Mouse (Mus musculus): ENCODE measurements around the gene Afmid. TPM values are rescaled to one million over a fixed set of nuclear protein-coding genes. Genes with fewer than 3 reads are reported as not detected.
"Not testable (repeated sequence)": the region's sequence is repeated elsewhere in the genome, so short reads cannot be mapped to it uniquely, and the experiment has no call there.

Afmid gene
- polyA plus RNA-seq, 1 experiment, result 4.4 TPM

DNA sequence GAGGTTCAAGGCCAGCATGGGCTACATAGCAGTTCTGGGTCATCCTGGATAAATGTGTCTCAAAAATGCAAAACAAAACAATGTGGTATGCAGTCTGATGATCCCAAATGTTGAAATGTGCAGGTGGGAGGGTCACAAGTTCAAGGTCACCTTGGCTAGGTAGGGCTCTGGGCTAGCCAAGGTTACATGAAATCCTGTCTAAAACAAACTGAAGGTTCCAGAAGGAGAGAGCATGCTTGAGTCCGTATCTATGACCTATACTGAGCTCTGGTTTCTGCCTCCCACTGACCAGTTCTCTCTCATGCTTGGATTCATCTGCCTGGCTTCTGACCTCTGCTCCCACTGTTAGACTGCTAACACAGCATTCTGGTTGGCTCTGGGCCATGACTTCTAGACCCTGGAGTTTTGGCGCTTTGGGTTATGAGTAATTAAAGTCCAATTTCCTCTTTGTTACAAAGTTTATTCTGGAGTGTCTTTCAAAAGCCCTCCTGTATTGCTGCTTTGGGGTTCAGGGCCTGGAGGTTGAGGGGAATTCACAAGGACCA, 4.0 kb downstream of the Afmid start:
- no peak overlapping the region for H3K27ac ChIP-seq (ENCODE audit: insufficient read depth, low read length)
- no peak overlapping the region for H3K4me3 ChIP-seq (ENCODE audit: insufficient read depth, low read length)
- H3K4me1 ChIP-seq (ENCODE audit: control insufficient read depth, insufficient read depth, low read length), result no peaks in the 10 kb centered on the region
- no peak for TF ChIP-seq POLR2A (IDR thresholded peaks at IDR 0.05; ENCODE audit: extremely low read depth, insufficient read depth, low read length)
- TF ChIP-seq CTCF (IDR thresholded peaks at IDR 0.05; ENCODE audit: extremely low read depth, insufficient read depth, low read length), result no peak

DNA sequence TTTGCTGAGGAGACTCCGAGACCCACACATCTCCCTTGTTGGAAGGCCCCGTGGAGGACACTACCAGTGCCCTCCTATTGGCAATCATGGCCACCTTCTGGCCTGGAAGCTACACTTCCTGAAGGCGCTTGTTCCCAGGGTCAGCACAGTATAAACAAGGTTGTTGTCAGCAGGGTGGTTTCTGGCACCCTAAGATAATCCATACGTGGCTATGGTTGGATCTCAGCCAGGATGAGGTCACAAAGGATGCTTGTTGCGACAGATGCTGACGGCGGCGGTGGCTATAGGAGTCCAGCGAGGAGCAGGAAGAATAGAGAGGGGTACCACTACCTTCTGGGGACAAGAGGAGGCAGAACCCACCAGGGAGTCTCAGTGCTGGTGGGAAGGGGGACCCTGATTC, 4.7 kb downstream of the Afmid start:
- Histone ChIP-seq H3K4me1 (ENCODE audit: control insufficient read depth, insufficient read depth, low read length) (no peaks in the 10 kb centered on the region), H3K4me3 (ENCODE audit: insufficient read depth, low read length) (no peak overlapping the region), H3K27ac (ENCODE audit: insufficient read depth, low read length) (no peak overlapping the region)
- TF ChIP-seq CTCF (IDR thresholded peaks at IDR 0.05; ENCODE audit: extremely low read depth, insufficient read depth, low read length) (no peak), POLR2A (IDR thresholded peaks at IDR 0.05; ENCODE audit: extremely low read depth, insufficient read depth, low read length) (no peak)

DNA sequence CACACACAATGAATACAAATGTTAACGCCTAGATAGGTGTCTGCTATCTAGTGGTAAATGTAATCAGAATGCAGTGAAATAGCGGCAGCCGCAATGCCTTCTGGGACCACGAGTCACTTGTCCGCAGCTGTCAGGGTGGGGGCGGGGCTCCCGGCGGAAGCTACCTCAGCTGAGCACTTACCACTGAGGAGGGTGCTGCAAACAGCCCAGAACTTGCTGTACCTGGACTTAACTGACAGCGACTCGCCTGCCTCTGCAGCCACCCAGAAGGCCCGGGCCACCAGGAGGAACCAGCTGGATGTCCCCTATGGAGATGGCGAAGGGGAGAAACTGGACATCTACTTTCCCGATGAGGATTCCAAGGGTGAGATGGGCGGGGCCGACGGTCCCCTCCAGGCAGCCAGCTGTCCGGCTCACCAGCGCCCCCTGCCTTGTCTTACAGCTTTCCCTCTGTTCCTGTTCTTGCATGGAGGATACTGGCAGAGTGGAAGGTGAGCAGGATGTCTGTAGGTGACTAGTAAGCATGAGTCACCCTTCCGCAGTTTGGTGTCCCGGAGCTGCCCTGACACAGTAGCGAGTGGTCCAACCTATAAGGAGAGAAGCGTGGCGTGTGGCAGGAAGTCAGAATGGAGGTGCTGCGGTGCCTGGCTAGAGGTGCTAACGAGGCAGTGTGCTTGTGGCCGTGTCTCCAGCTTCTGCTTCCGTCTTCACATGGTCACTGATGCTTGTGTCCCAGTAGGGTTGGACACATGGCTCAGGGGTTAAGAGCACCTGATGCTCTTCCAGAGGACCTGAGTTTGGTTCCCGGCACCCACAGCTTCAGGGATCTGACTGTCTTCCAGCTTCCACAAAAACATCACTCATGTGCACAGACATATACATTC, 6.6 kb downstream of the Afmid start:
- TF ChIP-seq POLR2A (IDR thresholded peaks at IDR 0.05; ENCODE audit: extremely low read depth, insufficient read depth, low read length), result no peak
- TF ChIP-seq CTCF (IDR thresholded peaks at IDR 0.05; ENCODE audit: extremely low read depth, insufficient read depth, low read length), result peak; percentile 53
- no peaks in the 10 kb centered on the region for H3K4me1 ChIP-seq (ENCODE audit: control insufficient read depth, insufficient read depth, low read length)
- peak overlapping the region; percentile 30 for H3K4me3 ChIP-seq (ENCODE audit: insufficient read depth, low read length)
- H3K27ac ChIP-seq (ENCODE audit: insufficient read depth, low read length), result no peak overlapping the region

DNA sequence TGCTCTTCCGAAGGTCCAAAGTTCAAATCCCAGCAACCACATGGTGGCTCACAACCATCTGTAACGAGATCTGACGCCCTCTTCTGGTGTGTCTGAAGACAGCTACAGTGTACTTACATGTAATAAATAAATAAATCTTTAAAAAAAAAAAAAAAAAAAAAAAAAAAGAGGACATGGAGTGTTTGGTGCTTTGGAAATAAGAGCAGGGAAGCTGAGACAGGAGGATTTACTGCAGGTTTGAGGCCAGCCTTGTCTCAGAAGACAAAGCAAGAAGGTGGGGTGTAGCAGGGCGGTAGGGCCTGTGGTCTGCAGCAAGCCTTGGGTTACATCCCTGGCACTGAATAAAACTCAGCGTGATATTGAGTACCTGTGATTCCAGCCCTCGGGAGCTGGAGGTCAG, 7.8 kb downstream of the Afmid start:
- H3K4me1 ChIP-seq (ENCODE audit: control insufficient read depth, insufficient read depth, low read length); H3K27ac ChIP-seq (ENCODE audit: insufficient read depth, low read length); H3K4me3 ChIP-seq (ENCODE audit: insufficient read depth, low read length): not testable (repeated sequence)

DNA sequence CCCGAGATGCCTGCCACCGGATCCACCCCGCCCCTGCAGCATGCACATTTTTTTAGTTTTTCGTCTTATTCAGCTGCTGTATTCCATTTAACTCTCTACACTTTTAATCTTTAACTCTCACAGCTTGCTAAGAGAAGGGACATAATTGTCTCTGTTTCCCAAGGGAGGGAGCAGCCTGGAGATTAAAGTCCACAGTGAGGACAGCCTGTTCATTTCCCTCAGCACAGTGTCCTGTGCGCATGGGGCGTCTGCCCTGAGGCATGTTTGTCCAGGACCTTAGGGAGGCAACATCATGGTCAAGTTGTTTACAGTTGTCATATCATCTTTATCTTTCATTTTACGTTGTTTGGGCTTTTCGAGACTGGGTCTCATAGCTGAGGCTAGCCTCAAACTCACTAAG, 8.4 kb downstream of the Afmid start:
- Histone ChIP-seq H3K4me1 (ENCODE audit: control insufficient read depth, insufficient read depth, low read length) (no peaks in the 10 kb centered on the region), H3K4me3 (ENCODE audit: insufficient read depth, low read length) (no peak overlapping the region), H3K27ac (ENCODE audit: insufficient read depth, low read length) (no peak overlapping the region)
- TF ChIP-seq POLR2A (IDR thresholded peaks at IDR 0.05; ENCODE audit: extremely low read depth, insufficient read depth, low read length) (no peak), CTCF (IDR thresholded peaks at IDR 0.05; ENCODE audit: extremely low read depth, insufficient read depth, low read length) (no peak)

DNA sequence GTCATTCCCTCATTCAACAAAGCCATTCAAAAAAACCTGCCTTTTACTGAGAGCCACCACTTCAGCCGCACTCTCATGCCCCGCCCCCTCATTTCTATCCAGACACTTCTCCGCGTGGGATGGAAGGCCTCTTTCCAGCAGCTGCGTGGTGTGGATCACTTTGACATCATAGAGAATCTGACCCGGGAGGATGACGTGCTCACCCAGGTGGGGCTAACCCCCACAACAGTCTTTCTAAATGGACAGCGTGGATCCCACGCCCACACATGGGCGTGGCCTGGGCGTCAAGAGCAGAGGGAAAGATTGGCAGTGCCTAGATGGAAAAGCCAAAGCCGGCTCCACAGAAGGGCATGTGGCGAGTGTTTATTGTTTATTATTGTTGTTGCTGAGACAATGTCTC, 10.6 kb downstream of the Afmid start:
- Histone ChIP-seq H3K27ac (ENCODE audit: insufficient read depth, low read length) (no peak overlapping the region), H3K4me1 (ENCODE audit: control insufficient read depth, insufficient read depth, low read length) (no peaks in the 10 kb centered on the region), H3K4me3 (ENCODE audit: insufficient read depth, low read length) (no peak overlapping the region)
- TF ChIP-seq CTCF (IDR thresholded peaks at IDR 0.05; ENCODE audit: extremely low read depth, insufficient read depth, low read length) (no peak), POLR2A (IDR thresholded peaks at IDR 0.05; ENCODE audit: extremely low read depth, insufficient read depth, low read length) (no peak)

DNA sequence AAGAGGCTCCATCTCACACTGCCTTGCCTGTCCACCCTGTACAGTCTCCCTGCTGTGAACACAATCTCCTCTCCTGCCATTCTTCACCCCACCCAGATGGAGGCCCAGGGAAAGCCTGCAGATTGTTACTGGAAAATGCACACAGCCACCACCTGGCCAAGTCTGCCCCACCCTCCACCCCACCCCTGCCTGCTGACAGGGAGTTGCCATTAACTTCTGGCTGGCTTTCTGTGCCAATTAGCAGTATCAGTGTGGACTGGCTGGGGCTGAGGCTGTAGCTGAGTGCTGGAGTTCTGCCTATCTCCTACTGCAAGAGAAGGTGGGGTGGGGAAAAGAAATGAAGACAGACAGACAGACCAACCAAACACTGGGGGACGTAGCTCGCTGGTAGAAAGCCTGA, 12.8 kb downstream of the Afmid start:
- Histone ChIP-seq H3K27ac (ENCODE audit: insufficient read depth, low read length) (no peak overlapping the region), H3K4me1 (ENCODE audit: control insufficient read depth, insufficient read depth, low read length) (no peaks in the 10 kb centered on the region), H3K4me3 (ENCODE audit: insufficient read depth, low read length) (no peak overlapping the region)
- no peak for TF ChIP-seq CTCF (IDR thresholded peaks at IDR 0.05; ENCODE audit: extremely low read depth, insufficient read depth, low read length)
- no peak for TF ChIP-seq POLR2A (IDR thresholded peaks at IDR 0.05; ENCODE audit: extremely low read depth, insufficient read depth, low read length)

DNA sequence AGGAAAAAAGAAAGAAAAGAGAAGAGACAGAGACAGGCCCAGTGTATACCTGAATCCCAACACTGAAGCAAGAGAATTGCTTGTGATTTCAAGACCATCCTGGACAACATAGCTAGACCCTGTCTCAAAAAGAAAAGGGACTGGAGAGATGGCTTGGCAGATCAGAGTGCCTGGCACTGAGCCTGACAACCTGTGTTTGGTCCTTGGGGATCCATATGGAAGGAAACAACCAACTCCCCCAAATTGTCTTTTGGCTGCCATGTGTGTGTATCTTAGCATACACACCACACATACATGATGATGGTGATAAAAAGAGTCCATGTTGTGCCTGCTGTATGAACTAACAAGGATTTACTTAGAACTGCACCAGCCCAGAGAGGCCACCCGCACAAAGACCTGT, 13.3 kb downstream of the Afmid start:
- TF ChIP-seq CTCF (IDR thresholded peaks at IDR 0.05; ENCODE audit: extremely low read depth, insufficient read depth, low read length) (no peak), POLR2A (IDR thresholded peaks at IDR 0.05; ENCODE audit: extremely low read depth, insufficient read depth, low read length) (no peak)
- Histone ChIP-seq H3K4me1 (ENCODE audit: control insufficient read depth, insufficient read depth, low read length) (no peaks in the 10 kb centered on the region), H3K27ac (ENCODE audit: insufficient read depth, low read length) (no peak overlapping the region), H3K4me3 (ENCODE audit: insufficient read depth, low read length) (no peak overlapping the region)

DNA sequence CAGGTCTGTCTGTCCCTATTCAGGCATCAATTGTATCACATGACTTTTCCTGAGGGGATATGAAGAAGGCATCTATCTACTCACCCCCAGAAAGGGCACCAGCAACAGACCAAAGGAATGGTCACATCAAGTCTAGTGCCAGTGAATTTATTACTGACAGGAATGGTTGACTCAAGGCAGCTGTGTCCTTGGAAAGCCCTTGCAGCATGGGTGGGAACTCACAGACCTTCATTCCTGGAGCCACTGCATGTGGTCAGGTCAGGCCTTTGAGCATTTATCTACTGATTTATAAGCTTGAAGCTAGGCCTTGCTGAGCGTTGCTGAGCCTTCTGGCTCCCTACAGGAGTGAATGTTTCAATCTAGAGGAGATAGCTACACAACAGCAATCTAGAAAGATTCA, 15.2 kb downstream of the Afmid start:
- TF ChIP-seq CTCF (IDR thresholded peaks at IDR 0.05; ENCODE audit: extremely low read depth, insufficient read depth, low read length), result no peak
- TF ChIP-seq POLR2A (IDR thresholded peaks at IDR 0.05; ENCODE audit: extremely low read depth, insufficient read depth, low read length), result no peak
- Histone ChIP-seq H3K4me3 (ENCODE audit: insufficient read depth, low read length) (no peak overlapping the region), H3K4me1 (ENCODE audit: control insufficient read depth, insufficient read depth, low read length) (no peaks in the 10 kb centered on the region), H3K27ac (ENCODE audit: insufficient read depth, low read length) (no peak overlapping the region)

DNA sequence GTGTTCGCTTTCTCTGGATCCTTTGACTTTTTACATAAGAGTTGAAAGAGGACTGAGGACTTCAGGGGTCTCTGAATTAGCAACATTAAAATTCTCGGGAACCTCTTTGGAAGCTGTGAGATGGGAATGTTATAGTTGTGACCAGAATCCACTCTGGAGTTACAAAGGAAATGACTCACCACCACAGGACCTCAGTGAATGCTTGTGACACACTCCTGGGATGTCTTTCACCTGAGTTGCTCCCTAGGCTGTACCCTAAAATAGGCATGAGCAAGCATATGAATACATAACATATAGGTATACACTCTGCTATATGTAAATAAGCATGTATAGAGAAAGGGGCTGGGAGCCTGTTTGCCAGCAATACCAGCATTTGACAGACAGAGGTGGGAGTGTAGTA, 17.7 kb downstream of the Afmid start:
- TF ChIP-seq POLR2A (IDR thresholded peaks at IDR 0.05; ENCODE audit: extremely low read depth, insufficient read depth, low read length) (no peak), CTCF (IDR thresholded peaks at IDR 0.05; ENCODE audit: extremely low read depth, insufficient read depth, low read length) (no peak)
- no peak overlapping the region for H3K4me3 ChIP-seq (ENCODE audit: insufficient read depth, low read length)
- H3K4me1 ChIP-seq (ENCODE audit: control insufficient read depth, insufficient read depth, low read length), result no peaks in the 10 kb centered on the region
- H3K27ac ChIP-seq (ENCODE audit: insufficient read depth, low read length), result no peak overlapping the region
